Mouse (Mus musculus): ENCODE measurements at regions not wholly inside any gene's neighbourhood (a gene's known extent, or its start where the extent isn't known, plus 50 kb on each side); places are given as distances from the start of the nearest gene placed in this dataset.
A peak's percentile ranks its signal among the peaks of the same experiment; 100 is the strongest.

- Histone ChIP-seq H3K4me3 (replicated peaks) (no peak overlapping the region), H3K9ac (replicated peaks) (no peak overlapping the region), H3K27me3 (replicated peaks) (no peaks in the 10 kb centered on the region), H3K4me1 (no peaks in the 10 kb centered on the region), H3K9me3 (replicated peaks) (no peaks in the 10 kb centered on the region), H3K36me3 (no peaks in the 10 kb centered on the region), H3K4me2 (no peak overlapping the region), H3K27ac (replicated peaks) (no peak overlapping the region)
- 82% methylated on average over 3 of the region's 3 CpGs for WGBS
- no peak for ATAC-seq (ENCODE audit: low FRiP score)
Observed at GRCm38 (mm10) chr5:76413886-76414285, 50.3 kb upstream of the Nmu start.

- no peaks in the 10 kb centered on the region for H3K4me1 ChIP-seq
- H3K4me2 ChIP-seq, result no peak overlapping the region
- H3K36me3 ChIP-seq, result no peaks in the 10 kb centered on the region
- no peak overlapping the region for H3K27ac ChIP-seq (replicated peaks)
- no peak overlapping the region for H3K4me3 ChIP-seq (replicated peaks)
- ATAC-seq (ENCODE audit: low FRiP score), result no peak
- H3K9me3 ChIP-seq (replicated peaks), result no peaks in the 10 kb centered on the region
- no peaks in the 10 kb centered on the region for H3K27me3 ChIP-seq (replicated peaks)
- WGBS, result 86% methylated on average over 6 of the region's 6 CpGs
- no peak overlapping the region for H3K9ac ChIP-seq (replicated peaks)
Observed at GRCm38 (mm10) chr5:76416256-76416655, 52.7 kb upstream of the Nmu start.

- Histone ChIP-seq H3K4me1 (no peaks in the 10 kb centered on the region), H3K9ac (replicated peaks) (no peak overlapping the region), H3K36me3 (no peaks in the 10 kb centered on the region), H3K4me3 (replicated peaks) (no peak overlapping the region), H3K27ac (replicated peaks) (no peak overlapping the region), H3K9me3 (replicated peaks) (no peaks in the 10 kb centered on the region), H3K4me2 (no peak overlapping the region), H3K27me3 (replicated peaks) (no peaks in the 10 kb centered on the region)
- 82% methylated on average over 4 of the region's 4 CpGs for WGBS
- ATAC-seq (ENCODE audit: low FRiP score), result no peak
Observed at GRCm38 (mm10) chr5:76417137-76417536, 53.5 kb upstream of the Nmu start.

GRCm38 (mm10) chr5:76418901-76419823, 55.6 kb upstream of the Nmu start:
- no peak overlapping the region for H3K9ac ChIP-seq (replicated peaks)
- no peaks in the 10 kb centered on the region for H3K27me3 ChIP-seq (replicated peaks)
- no peak overlapping the region for H3K4me2 ChIP-seq
- 90% methylated on average over 17 of the region's 17 CpGs for WGBS
- H3K27ac ChIP-seq (replicated peaks), result no peak overlapping the region
- H3K9me3 ChIP-seq (replicated peaks), result no peaks in the 10 kb centered on the region
- no peak for ATAC-seq (ENCODE audit: low FRiP score)
- H3K36me3 ChIP-seq, result no peaks in the 10 kb centered on the region
- no peaks in the 10 kb centered on the region for H3K4me1 ChIP-seq
- no peak overlapping the region for H3K4me3 ChIP-seq (replicated peaks)

GRCm38 (mm10) chr5:76419841-76420240, 56.3 kb upstream of the Nmu start:
- no peaks in the 10 kb centered on the region for H3K27me3 ChIP-seq (replicated peaks)
- H3K4me3 ChIP-seq (replicated peaks), result no peak overlapping the region
- H3K36me3 ChIP-seq, result no peaks in the 10 kb centered on the region
- no peak overlapping the region for H3K27ac ChIP-seq (replicated peaks)
- no peaks in the 10 kb centered on the region for H3K9me3 ChIP-seq (replicated peaks)
- no peak overlapping the region for H3K4me2 ChIP-seq
- no peaks in the 10 kb centered on the region for H3K4me1 ChIP-seq
- WGBS, result 84% methylated on average over 1 of the region's 1 CpGs
- no peak for ATAC-seq (ENCODE audit: low FRiP score)
- no peak overlapping the region for H3K9ac ChIP-seq (replicated peaks)

GRCm38 (mm10) chr5:76420606-76421005, 57.0 kb upstream of the Nmu start:
- no peaks in the 10 kb centered on the region for H3K27me3 ChIP-seq (replicated peaks)
- H3K4me1 ChIP-seq, result no peaks in the 10 kb centered on the region
- no peak overlapping the region for H3K4me3 ChIP-seq (replicated peaks)
- no peaks in the 10 kb centered on the region for H3K36me3 ChIP-seq
- no peak overlapping the region for H3K27ac ChIP-seq (replicated peaks)
- H3K9me3 ChIP-seq (replicated peaks), result no peaks in the 10 kb centered on the region
- H3K4me2 ChIP-seq, result no peak overlapping the region
- H3K9ac ChIP-seq (replicated peaks), result no peak overlapping the region
- WGBS, result 71% methylated on average over 6 of the region's 6 CpGs
- ATAC-seq (ENCODE audit: low FRiP score), result no peak

GRCm38 (mm10) chr5:76423593-76423992, 60.0 kb upstream of the Nmu start:
- H3K4me3 ChIP-seq (replicated peaks), result no peak overlapping the region
- H3K9me3 ChIP-seq (replicated peaks), result no peaks in the 10 kb centered on the region
- H3K36me3 ChIP-seq, result no peaks in the 10 kb centered on the region
- H3K27me3 ChIP-seq (replicated peaks), result no peaks in the 10 kb centered on the region
- H3K4me1 ChIP-seq, result no peaks in the 10 kb centered on the region
- no peak overlapping the region for H3K9ac ChIP-seq (replicated peaks)
- 93% methylated on average over 5 of the region's 5 CpGs for WGBS
- no peak overlapping the region for H3K4me2 ChIP-seq
- ATAC-seq (ENCODE audit: low FRiP score), result no peak
- no peak overlapping the region for H3K27ac ChIP-seq (replicated peaks)

GRCm38 (mm10) chr5:76425680-76426079, 58.2 kb upstream of the Gm7271 start:
- Histone ChIP-seq H3K27me3 (replicated peaks) (no peaks in the 10 kb centered on the region), H3K4me3 (replicated peaks) (no peak overlapping the region), H3K36me3 (no peaks in the 10 kb centered on the region), H3K9me3 (replicated peaks) (no peaks in the 10 kb centered on the region), H3K4me1 (peaks cover 4% of the 10 kb centered on the region; the same call in 1 of the 2 replicates), H3K9ac (replicated peaks) (no peak overlapping the region), H3K27ac (replicated peaks) (no peak overlapping the region), H3K4me2 (no peak overlapping the region)
- no peak for ATAC-seq (ENCODE audit: low FRiP score)
- WGBS, result 93% methylated on average over 2 of the region's 2 CpGs

GRCm38 (mm10) chr5:76427581-76427980, 56.3 kb upstream of the Gm7271 start:
- H3K9me3 ChIP-seq (replicated peaks), result no peaks in the 10 kb centered on the region
- peaks cover 4% of the 10 kb centered on the region; the same call in 1 of the 2 replicates for H3K4me1 ChIP-seq
- 93% methylated on average over 3 of the region's 3 CpGs for WGBS
- H3K36me3 ChIP-seq, result no peaks in the 10 kb centered on the region
- no peak overlapping the region for H3K4me2 ChIP-seq
- H3K27ac ChIP-seq (replicated peaks), result no peak overlapping the region
- no peak overlapping the region for H3K4me3 ChIP-seq (replicated peaks)
- ATAC-seq (ENCODE audit: low FRiP score), result no peak
- no peaks in the 10 kb centered on the region for H3K27me3 ChIP-seq (replicated peaks)
- no peak overlapping the region for H3K9ac ChIP-seq (replicated peaks)

GRCm38 (mm10) chr5:76429441-76429840, 54.4 kb upstream of the Gm7271 start:
- Histone ChIP-seq H3K9ac (replicated peaks) (no peak overlapping the region), H3K4me3 (replicated peaks) (no peak overlapping the region), H3K4me1 (peaks cover 4% of the 10 kb centered on the region; the same call in 1 of the 2 replicates), H3K9me3 (replicated peaks) (no peaks in the 10 kb centered on the region), H3K36me3 (no peaks in the 10 kb centered on the region), H3K4me2 (no peak overlapping the region), H3K27ac (replicated peaks) (no peak overlapping the region), H3K27me3 (replicated peaks) (no peaks in the 10 kb centered on the region)
- ATAC-seq (ENCODE audit: low FRiP score), result peak; percentile 82; the same call in 1 of the 2 replicates
- 43% methylated on average over 5 of the region's 5 CpGs for WGBS

- Histone ChIP-seq H3K9ac (replicated peaks) (no peak overlapping the region), H3K27me3 (replicated peaks) (no peaks in the 10 kb centered on the region), H3K4me2 (no peak overlapping the region), H3K4me3 (replicated peaks) (no peak overlapping the region), H3K4me1 (peaks cover 4% of the 10 kb centered on the region; the same call in 1 of the 2 replicates), H3K36me3 (no peaks in the 10 kb centered on the region), H3K27ac (replicated peaks) (no peak overlapping the region), H3K9me3 (replicated peaks) (no peaks in the 10 kb centered on the region)
- WGBS, result 94% methylated on average over 2 of the region's 2 CpGs
- no peak for ATAC-seq (ENCODE audit: low FRiP score)
Observed at GRCm38 (mm10) chr5:76433623-76434022, 50.2 kb upstream of the Gm7271 start.
